Mouse (Mus musculus): ENCODE data around the gene Chrnb4. TPM values are rescaled to one million over a fixed set of nuclear protein-coding genes. Genes with fewer than 3 reads are reported as not detected.

The Chrnb4 gene
- total and polyA plus RNA-seq, 3 experiments, result 0.05 to 0.33 (median 0.08) TPM

- Histone ChIP-seq H3K9ac (ENCODE audit: low read depth, low read length) (no peak overlapping the region), H3K27me3 (ENCODE audit: control insufficient read depth, insufficient read depth, low read length) (no peaks in the 10 kb centered on the region), H3K27ac (no peak overlapping the region), H3K79me2 (replicated peaks; ENCODE audit: control insufficient read depth, insufficient read depth, low read length) (no peaks in the 10 kb centered on the region), H3K36me3 (ENCODE audit: control insufficient read depth, insufficient read depth, low read length) (no peaks in the 10 kb centered on the region), H3K4me1 (ENCODE audit: control insufficient read depth, insufficient read depth, low read length) (no peaks in the 10 kb centered on the region), H3K4me3 (no peak overlapping the region)
- DNase-seq, result no peak
- TF ChIP-seq CTCF (IDR thresholded peaks at IDR 0.05) (no peak), POLR2A (IDR thresholded peaks at IDR 0.05; ENCODE audit: insufficient read depth, low read depth, low read length) (no peak), EP300 (IDR thresholded peaks at IDR 0.05; ENCODE audit: insufficient read depth, low read depth, low read length) (no peak)
- intact Hi-C loops (cut with DNase I), result no loop called here
- WGBS, result 23% methylated on average over 5 of the region's 5 CpGs
Measured at GRCm38 (mm10) chr9:55067965-55068265, 19.3 kb upstream of the Chrnb4 start.

DNA sequence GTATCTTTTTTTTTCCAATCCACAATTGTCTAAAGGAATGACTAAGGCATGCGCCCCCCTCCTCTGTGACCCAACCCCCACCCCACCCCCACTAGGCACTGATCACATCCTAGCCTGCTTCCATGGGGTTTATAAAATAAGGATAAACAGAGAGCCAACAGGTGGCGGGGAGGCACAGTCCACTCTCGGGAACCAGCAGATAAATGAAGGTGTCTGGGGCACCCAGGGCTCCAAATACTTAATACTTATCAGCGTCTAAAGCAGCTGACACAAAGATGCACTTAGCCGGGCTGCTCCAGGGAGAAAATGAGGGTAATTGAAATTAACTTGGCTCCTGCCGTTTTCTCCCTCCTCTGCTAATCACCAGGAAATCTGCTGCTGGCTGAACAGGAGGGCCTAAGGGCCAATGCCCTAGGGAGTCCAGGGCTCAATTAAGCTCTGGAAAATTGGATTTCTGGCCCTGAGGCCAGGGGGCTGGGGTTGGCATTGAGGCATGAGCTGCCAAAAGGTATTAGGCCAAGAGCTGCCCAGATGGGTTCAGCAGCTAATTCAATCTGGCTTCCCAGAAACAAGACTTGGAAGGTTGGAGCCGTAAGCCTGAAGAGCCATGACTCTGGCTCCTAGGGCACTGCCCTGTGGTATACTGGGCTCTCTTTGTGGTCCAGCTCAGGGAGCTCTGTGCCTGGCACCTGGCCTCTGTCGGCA lies 18.8 kb upstream of the Chrnb4 start:
- Histone ChIP-seq H3K9ac (ENCODE audit: low read depth, low read length) (no peak overlapping the region), H3K79me2 (replicated peaks; ENCODE audit: control insufficient read depth, insufficient read depth, low read length) (no peaks in the 10 kb centered on the region), H3K36me3 (ENCODE audit: control insufficient read depth, insufficient read depth, low read length) (no peaks in the 10 kb centered on the region), H3K27ac (no peak overlapping the region), H3K4me3 (no peak overlapping the region), H3K4me1 (ENCODE audit: control insufficient read depth, insufficient read depth, low read length) (no peaks in the 10 kb centered on the region), H3K27me3 (ENCODE audit: control insufficient read depth, insufficient read depth, low read length) (no peaks in the 10 kb centered on the region)
- no peak for TF ChIP-seq POLR2A (IDR thresholded peaks at IDR 0.05; ENCODE audit: insufficient read depth, low read depth, low read length)
- no peak for TF ChIP-seq CTCF (IDR thresholded peaks at IDR 0.05)
- no peak for TF ChIP-seq EP300 (IDR thresholded peaks at IDR 0.05; ENCODE audit: insufficient read depth, low read depth, low read length)
- DNase-seq, result no peak
- WGBS, result 34% methylated on average over 8 of the region's 8 CpGs
- intact Hi-C loops (cut with DNase I), result no loop called here

- 71% methylated on average over 9 of the region's 9 CpGs for WGBS
- TF ChIP-seq EP300 (IDR thresholded peaks at IDR 0.05; ENCODE audit: insufficient read depth, low read depth, low read length) (no peak), CTCF (IDR thresholded peaks at IDR 0.05) (no peak), POLR2A (IDR thresholded peaks at IDR 0.05; ENCODE audit: insufficient read depth, low read depth, low read length) (no peak)
- H3K27ac ChIP-seq, result no peak overlapping the region
- intact Hi-C loops (cut with DNase I), result no loop called here
- H3K27me3 ChIP-seq (ENCODE audit: control insufficient read depth, insufficient read depth, low read length), result no peaks in the 10 kb centered on the region
- no peaks in the 10 kb centered on the region for H3K79me2 ChIP-seq (replicated peaks; ENCODE audit: control insufficient read depth, insufficient read depth, low read length)
- no peak overlapping the region for H3K4me3 ChIP-seq
- no peaks in the 10 kb centered on the region for H3K4me1 ChIP-seq (ENCODE audit: control insufficient read depth, insufficient read depth, low read length)
- no peaks in the 10 kb centered on the region for H3K36me3 ChIP-seq (ENCODE audit: control insufficient read depth, insufficient read depth, low read length)
- no peak overlapping the region for H3K9ac ChIP-seq (ENCODE audit: low read depth, low read length)
- no peak for DNase-seq
Measured at GRCm38 (mm10) chr9:55065241-55065640, 16.7 kb upstream of the Chrnb4 start.

- Histone ChIP-seq H3K27ac (no peak overlapping the region), H3K4me3 (no peak overlapping the region), H3K36me3 (ENCODE audit: control insufficient read depth, insufficient read depth, low read length) (no peaks in the 10 kb centered on the region), H3K9ac (ENCODE audit: low read depth, low read length) (no peak overlapping the region), H3K27me3 (ENCODE audit: control insufficient read depth, insufficient read depth, low read length) (no peaks in the 10 kb centered on the region), H3K79me2 (replicated peaks; ENCODE audit: control insufficient read depth, insufficient read depth, low read length) (no peaks in the 10 kb centered on the region), H3K4me1 (ENCODE audit: control insufficient read depth, insufficient read depth, low read length) (no peaks in the 10 kb centered on the region)
- intact Hi-C loops (cut with DNase I), result no loop called here
- TF ChIP-seq POLR2A (IDR thresholded peaks at IDR 0.05; ENCODE audit: insufficient read depth, low read depth, low read length) (no peak), CTCF (IDR thresholded peaks at IDR 0.05) (no peak), EP300 (IDR thresholded peaks at IDR 0.05; ENCODE audit: insufficient read depth, low read depth, low read length) (no peak)
- 93% methylated on average over 4 of the region's 4 CpGs for WGBS
- DNase-seq, result no peak
Measured at GRCm38 (mm10) chr9:55058067-55058466, 9.5 kb upstream of the Chrnb4 start.

DNA sequence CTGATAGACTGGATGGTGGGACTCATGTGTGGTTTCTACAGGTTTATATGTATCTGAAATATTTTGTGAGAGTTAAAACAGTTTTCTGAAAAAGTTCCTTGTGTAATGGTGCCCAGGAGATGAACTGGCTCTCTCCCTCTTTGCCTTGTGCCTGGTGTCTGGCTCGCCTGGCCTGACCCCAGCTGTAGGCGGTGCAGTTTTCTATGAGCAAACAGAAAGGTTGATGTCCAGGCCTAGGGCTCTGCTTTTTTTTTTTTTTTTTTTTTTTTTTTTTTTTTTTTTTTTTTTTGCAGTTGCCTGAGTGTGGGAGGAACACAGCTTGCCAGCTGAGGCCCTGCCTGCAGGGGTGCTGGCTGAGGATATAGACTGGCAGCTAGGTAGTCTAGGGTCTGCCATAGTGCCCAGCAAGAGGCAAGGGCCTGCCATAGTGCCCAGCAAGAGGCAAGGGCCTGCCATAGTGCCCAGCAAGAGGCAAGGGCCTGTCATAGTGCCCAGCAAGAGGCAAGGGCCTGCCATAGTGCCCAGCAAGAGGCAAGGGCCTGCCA lies 6.9 kb upstream of the Chrnb4 start:
- intact Hi-C loops (cut with DNase I), result no loop called here
- Histone ChIP-seq H3K27ac (no peak overlapping the region), H3K36me3 (ENCODE audit: control insufficient read depth, insufficient read depth, low read length) (no peaks in the 10 kb centered on the region), H3K27me3 (ENCODE audit: control insufficient read depth, insufficient read depth, low read length) (no peaks in the 10 kb centered on the region), H3K79me2 (replicated peaks; ENCODE audit: control insufficient read depth, insufficient read depth, low read length) (no peaks in the 10 kb centered on the region), H3K9ac (ENCODE audit: low read depth, low read length) (no peak overlapping the region), H3K4me3 (no peak overlapping the region), H3K4me1 (ENCODE audit: control insufficient read depth, insufficient read depth, low read length) (no peaks in the 10 kb centered on the region)
- WGBS, result 77% methylated on average over 2 of the region's 2 CpGs
- TF ChIP-seq CTCF (IDR thresholded peaks at IDR 0.05) (no peak), EP300 (IDR thresholded peaks at IDR 0.05; ENCODE audit: insufficient read depth, low read depth, low read length) (no peak), POLR2A (IDR thresholded peaks at IDR 0.05; ENCODE audit: insufficient read depth, low read depth, low read length) (no peak)
- no peak for DNase-seq

DNA sequence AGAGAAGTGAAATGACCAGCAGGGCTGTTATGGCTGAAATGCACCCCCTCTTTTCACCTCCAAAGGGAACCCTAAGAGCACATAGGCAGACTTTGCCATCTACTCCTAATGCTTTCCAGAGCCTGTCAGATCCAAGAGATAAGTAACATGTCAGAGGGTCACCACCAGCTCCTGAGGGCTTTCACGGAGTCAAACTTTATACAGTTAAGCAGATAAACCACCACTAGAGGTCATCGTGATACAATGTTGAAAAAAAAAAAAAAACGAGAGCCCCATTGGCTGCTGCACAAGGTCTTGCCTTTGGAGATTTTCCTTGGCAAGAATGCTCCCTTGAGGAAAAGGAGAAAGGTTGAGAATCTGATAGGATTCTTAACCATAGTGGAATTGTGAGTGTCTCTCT lies 1.8 kb downstream of the Chrnb4 start:
- Histone ChIP-seq H3K4me3 (no peak overlapping the region), H3K27ac (no peak overlapping the region), H3K36me3 (ENCODE audit: control insufficient read depth, insufficient read depth, low read length) (no peaks in the 10 kb centered on the region), H3K27me3 (ENCODE audit: control insufficient read depth, insufficient read depth, low read length) (peaks cover 2% of the 10 kb centered on the region; the same call in 1 of the 2 replicates), H3K4me1 (ENCODE audit: control insufficient read depth, insufficient read depth, low read length) (peaks cover 1% of the 10 kb centered on the region; the same call in 1 of the 2 replicates), H3K9ac (ENCODE audit: low read depth, low read length) (no peak overlapping the region), H3K79me2 (replicated peaks; ENCODE audit: control insufficient read depth, insufficient read depth, low read length) (no peaks in the 10 kb centered on the region)
- intact Hi-C loops (cut with DNase I), result no loop called here
- WGBS, result 2% methylated on average over 3 of the region's 3 CpGs
- no peak for DNase-seq
- TF ChIP-seq CTCF (IDR thresholded peaks at IDR 0.05) (peak; percentile 41), EP300 (IDR thresholded peaks at IDR 0.05; ENCODE audit: insufficient read depth, low read depth, low read length) (no peak), POLR2A (IDR thresholded peaks at IDR 0.05; ENCODE audit: insufficient read depth, low read depth, low read length) (no peak)

Measured in heart, adult 2 months (tissue).